Mouse (Mus musculus) T-helper 1 cell (primary cell): ENCODE results near the gene Prpf38b.

Experiments used
- in situ Hi-C: fragments of 300-600 bp; cut with MboI, MseI; formaldehyde crosslinking; loops from one replicate; pipeline ENCODE4 v1.15.1; 2025; ENCODE audit warnings: high pct_unique_total_duplicates

Prpf38b gene

DNA sequence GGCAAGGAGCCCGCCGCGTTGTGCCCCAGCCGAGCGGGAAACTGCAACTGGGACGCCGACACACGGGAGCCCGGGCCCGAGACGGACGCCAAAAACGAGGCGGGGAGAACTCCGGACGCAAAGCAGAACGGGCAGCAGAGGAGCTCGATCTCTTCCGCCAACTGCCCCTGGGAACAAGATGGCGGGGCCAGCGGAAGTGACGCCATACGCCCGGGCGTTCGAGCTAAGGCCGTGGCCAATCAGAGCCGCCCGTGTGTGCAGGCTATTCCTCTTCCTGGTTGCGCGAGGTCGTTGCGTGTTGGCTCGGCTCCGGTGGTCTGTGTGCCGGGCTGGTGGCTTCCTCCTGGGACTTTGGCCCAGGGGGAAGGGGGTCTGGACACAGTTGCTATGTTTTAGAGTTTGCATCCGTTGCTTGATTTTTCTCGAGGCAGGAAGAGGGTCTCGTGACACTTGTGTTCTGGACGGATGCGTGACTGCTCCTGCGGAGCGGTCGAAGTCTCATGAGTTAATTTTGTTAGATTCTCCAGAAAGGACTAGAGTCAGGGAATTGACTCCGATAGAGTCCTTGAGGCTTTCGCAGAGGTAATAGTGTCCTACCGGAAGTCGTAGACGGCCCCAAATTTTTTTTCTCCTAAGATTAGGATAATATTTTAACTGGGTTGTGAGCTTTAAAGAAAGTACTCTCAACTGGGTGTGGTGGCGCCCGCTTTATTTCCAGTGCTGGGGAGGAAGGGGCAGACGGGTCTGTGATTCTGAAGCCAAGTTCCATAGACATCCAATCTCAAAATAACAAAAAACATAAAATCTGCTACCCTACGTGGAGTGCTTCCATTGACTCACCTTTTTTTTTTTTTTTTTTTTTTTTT is at the start of gene Prpf38b:
Gene Prpf38b (minus strand): TSS at position 180 of the 866 bp plus-strand sequence.
- in situ Hi-C loops = no loop called here

DNA sequence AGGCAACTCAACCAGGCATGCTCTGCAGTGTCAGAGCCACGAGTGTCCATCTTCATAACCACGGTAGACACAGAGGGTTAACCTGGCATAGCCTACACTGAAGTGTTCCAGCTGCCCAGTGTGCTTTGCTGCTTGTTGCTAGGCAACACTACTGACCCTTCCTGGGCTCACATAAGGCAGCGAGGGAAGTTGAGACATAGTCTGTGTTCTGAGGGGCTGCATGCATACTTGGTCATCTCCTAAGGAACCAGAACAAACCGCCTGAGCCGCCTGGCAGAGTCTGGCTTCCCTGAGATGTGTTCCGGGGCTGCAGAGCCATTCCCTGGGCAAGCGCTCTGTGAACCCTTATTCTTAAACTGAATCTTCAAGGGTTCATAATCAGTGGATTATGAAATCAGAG is 49.7 kb upstream of the Prpf38b start:
- in situ Hi-C loops = no loop called here

DNA sequence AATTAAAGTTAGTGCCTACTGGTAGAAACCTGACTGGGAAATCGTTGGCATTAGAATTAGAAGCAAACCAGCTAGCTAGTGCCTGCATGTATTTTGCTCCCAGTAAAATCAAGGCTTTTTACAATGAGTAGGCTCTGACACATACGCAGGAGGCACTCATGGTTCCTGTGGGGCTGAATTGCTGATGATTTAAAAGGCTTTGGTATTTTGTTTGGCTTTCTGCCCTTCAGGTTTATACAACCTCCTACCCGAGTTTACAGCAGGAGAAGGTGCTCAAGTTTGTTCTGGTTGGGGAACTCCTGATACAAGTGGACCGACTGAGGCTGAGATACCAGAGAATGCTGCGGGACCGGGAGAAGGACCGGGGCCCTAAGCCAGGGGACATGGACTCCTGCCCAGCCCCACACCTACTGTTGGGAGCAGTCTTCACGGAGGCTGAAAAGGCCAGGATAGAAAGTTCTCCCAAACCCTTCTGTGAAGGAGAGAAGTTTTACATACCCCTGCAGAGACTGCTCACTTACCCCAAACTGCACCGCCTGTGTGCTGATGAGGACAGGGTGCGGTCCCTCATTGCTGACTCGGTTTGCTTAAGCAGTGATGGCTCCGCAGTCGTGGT is 48.3 kb upstream of the Prpf38b start:
- in situ Hi-C loops = no loop called here

DNA sequence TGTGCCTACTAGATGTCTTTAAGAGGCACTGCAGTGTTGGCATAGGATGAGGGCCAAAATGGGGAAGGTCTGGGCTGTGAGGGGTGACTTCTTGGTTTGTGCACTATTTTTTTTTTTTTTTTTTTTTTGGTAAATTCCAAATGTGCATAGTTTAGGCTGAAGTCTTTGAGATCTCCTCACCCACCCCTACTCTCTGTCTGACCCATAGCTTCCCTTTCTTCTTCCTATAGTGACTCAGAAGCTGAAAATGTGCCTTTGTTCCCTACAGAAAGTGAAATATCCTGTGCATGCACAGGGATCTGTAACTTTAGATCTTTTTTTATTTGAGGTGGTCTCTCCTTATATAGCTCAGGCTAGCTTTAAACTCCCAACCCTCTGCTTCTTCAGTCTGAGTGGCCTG is 46.4 kb upstream of the Prpf38b start:
- in situ Hi-C loops = no loop called here

DNA sequence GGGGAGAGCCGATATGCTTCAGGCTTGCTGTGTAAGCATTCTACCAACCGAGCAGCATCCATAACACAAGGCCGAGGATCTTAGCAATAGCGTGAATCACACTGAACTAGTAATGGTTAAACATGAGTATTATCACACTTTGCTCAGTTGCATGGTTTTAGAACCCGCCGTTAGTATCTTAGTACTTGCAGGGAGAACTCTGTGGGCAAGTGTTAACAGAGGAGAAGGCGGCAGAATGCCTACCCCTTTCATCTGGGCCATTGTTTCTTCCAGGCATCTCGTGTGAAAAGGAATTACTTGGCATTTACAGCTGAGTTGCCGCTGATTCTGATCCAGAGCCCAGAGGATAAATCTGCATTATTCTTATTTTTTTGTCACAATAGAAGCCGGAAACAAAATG is 29.5 kb upstream of the Prpf38b start:
- in situ Hi-C loops = loop anchor here (10.0 kb wide), 1 partner anchor 1066 kb away; the partner anchor contains the start of gene Eps8l3

DNA sequence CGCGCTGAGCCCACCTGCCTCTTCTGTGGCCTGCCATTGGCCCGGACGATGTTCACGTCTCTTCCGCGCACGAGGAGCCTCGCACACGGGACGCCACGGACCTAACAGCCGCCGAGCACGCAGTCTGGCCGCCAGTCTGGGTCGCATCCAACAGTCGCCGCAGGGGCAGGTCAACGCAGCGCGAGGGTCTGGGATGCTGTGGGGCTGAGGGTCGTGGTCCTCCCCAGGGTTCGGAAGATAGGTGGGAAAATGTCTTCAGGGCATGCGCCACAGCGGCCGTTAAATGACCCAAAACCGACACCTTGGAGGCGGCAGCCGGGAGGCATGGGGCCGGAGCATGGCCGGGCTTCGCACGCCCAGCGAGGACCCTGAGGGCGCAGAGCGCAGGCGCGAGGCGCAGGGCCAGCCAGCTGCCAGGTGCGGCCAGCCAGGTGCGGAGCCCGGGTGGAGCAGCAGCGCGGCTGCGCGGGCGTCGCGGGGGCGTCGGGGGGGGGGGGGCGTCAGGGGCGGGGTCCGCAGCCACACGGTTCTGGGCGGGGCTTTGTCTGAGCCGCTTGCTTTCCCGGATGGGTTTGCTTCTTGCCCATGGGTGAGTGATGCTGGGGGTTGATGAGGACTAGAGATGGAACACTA is 28.6 kb upstream of the Prpf38b start, which contains the start of gene Gm9857:
Gene Gm9857 (minus strand): TSS at position 445 of the 633 bp plus-strand sequence.
- in situ Hi-C loops = loop anchor here (10.0 kb wide), 1 partner anchor 1065 kb away; the partner anchor contains the start of gene Eps8l3

DNA sequence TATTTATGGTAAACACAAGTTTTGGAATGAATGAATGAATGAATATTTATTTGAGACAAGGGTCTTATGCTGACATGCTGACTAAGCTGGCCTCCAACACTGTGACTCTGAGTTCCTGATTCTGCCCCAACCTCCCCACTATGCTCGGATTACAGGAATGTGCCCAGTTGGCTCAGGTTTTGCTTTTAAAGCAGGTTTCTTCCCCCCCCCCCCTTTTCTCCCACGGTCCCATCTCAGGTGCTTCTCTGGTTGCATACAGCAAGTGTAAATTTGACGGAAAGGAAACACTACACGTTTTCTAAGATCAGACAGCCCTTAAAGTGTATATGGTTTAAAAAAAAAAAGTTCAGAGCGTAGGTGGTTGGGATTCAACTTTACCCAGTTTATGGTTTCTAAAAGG is 28.0 kb upstream of the Prpf38b start, which contains the start of gene Henmt1:
Gene Henmt1 (plus strand): TSS at position 301 of the 400 bp plus-strand sequence.
- in situ Hi-C loops = loop anchor here (10.0 kb wide), 1 partner anchor 915 kb away; no protein-coding TSS in a partner anchor

DNA sequence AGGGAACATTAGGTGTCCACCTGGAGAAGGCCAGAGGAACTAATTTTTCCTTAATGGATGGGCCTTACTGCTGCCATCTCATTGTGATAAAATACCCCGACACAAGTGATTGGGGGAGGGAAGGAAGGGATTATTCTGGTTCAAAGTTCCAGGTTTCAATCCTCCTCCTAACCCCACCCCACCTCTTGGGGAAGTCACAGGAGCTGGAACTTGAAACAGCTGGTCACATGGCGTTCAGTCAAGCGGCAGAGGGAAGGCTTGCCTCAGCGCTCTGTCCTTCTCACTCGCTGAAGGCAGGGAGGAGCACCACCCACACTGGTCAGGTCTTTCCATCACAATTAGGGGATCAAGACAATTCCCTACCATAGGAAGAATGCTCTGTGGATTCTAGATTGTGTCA is 27.2 kb upstream of the Prpf38b start:
- in situ Hi-C loops = loop anchor here (10.0 kb wide), 1 partner anchor 914 kb away; no protein-coding TSS in a partner anchor

DNA sequence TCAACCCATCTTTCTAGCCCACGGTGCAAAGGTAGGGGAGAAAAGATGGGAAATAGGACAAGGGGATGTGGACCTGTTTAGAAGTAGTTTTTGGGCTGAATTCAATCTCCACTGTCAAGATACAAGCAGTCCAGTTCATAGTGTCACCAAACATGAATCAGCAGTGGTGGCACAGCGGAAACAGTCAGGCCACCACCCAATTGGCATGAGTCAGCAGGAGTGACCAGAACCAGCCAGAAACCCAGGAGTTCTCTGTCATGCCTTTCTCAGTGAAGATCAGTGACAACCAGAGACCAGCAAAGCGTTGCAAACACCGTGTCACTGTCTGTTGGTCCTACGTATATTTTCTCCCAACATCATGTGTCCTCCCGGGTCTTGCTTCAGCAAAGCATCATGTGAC is 22.0 kb upstream of the Prpf38b start:
- in situ Hi-C loops = loop anchor here (10.0 kb wide), 1 partner anchor 909 kb away; no protein-coding TSS in a partner anchor

DNA sequence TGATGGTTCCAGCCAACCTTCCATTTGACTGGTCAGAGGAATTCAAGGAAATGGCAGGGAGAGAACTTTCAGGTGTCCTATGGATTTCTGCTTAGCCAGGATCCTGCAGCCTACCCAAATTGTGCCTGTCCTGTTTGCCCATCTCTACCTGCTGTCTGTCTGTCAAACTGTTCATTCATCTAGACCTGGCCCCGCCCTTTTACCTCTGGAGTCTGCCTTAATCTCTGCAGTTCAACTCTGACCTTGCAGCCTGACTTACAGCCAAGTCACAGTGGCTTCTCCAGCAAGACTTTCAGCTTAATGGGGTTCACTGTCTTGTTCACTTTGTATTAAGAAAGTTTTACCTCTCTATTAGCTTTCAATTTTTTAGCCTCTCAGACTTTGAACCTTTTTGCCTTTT is 14.8 kb upstream of the Prpf38b start:
- in situ Hi-C loops = no loop called here

DNA sequence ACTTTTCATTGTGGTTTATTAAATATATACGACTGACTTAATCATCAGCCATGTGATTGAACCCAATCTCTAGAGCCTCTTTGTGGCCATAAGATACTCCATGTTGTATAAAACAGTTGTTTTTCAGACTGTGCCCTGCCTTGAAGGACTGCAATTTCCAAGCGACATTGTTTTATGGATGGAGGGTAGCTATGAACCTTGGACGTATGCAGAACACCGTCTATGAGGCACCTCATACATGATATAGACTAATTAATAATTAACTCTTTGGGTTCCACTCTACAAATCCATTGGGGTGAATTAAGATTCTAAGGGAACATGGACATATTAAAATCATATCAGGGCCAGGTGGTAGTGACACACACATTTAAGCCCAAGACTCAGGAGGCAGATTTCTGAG is 14.2 kb upstream of the Prpf38b start:
- in situ Hi-C loops = no loop called here

DNA sequence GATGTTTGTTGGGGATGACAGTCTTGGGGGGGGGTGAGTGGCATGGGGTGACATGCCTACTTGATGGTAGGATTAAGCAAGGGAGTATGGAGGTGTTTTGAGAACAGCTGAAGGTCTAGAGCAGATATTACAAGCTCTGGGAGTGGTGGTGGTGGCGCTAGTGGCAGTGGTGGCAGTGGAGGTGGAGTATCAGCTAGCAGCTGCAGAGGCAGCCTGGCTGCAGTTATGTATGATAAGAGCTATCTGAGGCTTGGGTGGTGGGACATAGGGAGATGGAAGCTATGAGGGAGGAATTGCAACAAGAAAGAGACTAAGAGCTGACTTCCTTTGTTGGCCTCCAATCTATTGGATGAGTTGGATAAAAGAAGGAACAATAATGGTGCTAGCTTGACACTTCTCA is 10.3 kb upstream of the Prpf38b start:
- in situ Hi-C loops = no loop called here

DNA sequence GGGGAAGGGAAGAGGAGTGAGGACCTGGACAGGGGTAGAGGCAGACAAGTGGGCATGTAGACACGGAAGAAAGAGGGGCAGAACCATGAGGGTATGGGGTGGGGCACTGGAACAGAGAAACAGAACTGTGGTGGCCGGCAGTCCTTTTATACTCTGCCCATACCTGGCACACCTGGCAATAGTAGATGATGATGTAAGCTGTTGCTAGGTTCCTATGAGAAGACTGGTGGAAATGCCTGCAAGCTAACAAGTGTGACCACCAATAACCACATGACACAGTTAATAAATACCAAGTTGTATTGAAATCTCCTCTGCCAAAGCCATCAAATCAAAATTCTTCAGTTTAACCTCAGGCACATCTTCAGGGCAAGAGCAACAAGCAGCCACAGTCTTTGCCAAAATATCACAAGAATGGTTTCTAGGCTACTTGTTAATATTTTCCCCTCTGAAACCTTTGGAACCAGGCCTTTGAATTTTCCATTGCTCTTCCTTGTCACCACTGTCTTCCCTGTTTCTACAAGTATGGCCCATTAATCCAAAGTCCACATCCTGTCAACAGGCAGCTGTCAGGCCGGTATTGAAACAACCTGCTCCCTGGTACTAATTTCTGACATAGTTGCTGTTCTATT is 9.0 kb upstream of the Prpf38b start:
- in situ Hi-C loops = no loop called here

DNA sequence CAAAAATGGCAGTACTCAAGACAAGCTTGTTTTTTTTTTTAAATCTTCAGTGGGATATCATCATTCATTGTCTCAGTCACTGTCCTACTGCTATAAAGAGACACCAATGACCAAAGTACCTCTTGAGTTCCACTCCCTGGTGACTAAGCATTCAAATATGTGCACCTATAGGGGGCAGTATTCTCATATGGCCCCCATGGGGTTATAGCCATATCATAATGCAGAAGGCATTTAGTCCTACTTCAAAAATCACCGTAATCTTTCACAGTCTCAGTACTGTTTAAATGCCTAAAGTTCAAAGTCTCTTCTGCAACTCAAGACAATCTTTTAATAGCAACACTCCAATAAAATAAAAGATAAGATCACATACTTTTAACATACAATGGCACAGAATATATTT is 7.3 kb upstream of the Prpf38b start:
- in situ Hi-C loops = no loop called here

DNA sequence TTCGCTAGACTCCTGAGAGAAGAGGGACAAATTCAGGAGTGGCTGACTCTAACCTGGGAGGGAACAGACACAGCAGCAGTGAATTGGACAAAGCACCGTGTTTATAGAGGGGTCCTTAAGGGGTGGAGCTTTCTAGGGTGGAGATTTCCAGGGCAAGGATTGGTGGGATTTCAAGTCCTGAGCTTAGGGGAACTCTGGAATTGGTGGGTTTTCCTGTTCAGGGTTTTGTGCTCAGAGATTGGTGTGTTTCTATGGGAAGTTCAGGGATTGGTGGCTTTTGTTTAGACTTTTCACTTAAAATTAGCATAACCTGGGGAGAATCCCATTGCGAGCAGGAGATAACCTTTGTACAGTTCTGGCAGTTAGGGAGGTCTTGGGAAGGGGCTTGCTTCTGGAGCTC is 6.5 kb upstream of the Prpf38b start:
- in situ Hi-C loops = no loop called here

DNA sequence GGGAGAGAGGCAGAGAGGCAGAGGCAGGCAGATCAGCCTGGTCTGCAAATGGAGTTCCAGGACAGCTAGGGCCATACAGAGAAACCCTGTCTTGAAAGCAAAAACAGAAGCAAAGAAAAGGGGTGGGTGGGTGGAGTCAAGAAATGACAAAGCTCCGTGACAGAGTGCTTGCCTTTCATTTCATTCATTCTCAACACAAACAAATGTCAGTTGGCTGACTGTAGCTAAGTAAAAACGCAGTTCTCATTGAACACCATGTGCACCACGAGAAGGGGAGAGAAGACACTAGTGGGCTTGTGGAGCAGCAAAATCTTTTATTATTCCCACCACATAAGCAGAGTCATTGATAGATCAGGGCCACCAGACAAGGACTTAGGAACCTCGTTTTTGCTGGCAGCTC is 5.3 kb upstream of the Prpf38b start:
- in situ Hi-C loops = no loop called here

DNA sequence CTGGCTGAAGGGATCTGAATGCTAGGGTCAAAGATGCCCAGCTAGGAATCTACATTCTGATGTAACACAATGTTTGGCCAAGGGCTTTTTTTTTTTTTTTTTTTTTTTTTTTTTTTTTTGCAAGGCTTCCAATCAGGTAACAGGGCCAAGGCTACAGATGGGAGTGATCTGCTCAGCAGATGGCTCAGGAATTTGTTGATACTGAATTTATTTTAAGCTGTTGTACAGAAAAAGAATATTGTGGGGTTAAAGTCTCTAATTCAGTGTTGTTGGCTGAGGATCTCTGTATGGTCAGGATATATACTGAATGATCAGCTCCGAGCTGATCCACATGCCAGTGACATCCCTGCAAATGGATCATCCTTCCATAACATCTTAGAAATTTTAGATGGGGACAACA is 4.5 kb upstream of the Prpf38b start:
- in situ Hi-C loops = no loop called here

DNA sequence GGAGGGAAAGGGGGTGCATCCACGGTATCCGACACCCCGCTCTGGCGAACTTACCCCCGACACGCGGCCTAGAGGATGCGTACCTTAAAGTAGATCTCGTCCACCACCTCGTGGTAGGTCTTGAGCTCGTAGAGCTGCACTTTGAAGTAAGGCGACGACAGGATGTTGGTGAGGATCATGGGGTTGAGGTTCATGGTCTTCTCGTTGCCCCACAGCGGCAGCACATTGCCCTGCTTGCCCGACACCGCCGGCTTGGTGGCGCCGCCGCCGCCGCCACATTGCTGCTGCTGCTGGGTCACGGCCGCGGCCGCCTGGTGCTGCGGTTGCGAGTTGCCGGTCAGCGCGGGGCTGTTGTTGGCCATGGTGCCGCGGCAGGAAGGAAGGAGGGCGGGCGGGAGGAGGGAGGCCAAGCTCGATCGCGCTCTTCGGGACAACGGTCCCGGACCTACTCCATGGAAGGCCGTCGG is 413 bp downstream of the Prpf38b start:
- in situ Hi-C loops = no loop called here

DNA sequence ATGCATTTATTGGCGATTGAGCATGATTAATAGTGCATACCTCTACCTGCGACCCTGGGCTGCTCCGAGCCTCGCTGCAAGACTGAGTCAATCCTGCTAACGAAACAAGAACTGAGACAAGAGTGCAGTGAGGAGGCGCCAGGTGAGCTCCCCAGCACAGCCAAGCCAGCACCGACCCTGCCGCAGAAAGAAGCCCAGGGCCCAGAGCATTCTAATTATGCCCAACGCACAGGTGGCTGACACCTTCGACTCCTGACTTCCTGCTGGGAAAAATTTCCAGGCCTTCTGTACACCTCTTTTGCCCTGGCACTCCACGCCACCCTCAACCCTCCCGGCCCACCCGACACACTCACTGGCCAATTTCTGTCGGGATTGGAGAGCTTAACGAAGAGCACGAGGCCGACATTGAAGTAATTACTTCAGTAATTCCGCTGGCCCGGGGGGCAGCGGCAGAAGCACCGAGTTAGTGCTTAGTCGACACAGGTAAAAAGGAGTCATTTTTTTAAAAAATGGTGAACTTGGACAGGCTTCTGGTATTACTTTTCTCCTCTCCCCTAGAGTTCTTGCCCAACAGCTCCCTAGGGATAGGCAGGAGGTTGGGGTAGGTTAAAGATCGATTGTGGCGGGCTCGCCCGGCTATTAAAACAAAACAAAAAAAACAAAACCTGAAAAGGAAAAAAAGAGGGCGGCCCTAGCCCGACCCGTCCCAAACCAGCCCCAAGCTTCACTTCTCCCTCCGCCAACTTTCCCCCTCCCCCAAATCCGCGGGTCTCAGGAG is 1.0 kb downstream of the Prpf38b start:
- in situ Hi-C loops = no loop called here

DNA sequence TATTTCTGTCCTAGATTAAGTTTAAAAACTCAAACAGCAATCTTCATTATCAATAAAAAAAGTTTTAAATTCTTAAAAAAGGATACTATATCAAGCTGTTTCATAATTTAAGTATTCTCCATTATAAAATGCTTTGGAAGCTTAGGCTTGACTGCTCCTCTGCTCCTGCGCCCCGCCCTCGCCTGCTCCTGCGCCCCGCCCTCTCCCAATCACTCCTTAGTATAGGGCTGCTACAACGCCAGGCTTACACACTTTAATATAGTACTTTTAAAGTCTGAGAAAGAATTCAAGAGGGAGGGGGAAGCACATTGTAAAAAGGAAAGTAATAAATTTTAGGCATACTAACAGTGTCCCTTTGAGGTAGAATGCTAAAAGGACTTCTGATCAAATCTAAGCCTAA is 8.6 kb downstream of the Prpf38b start:
- in situ Hi-C loops = no loop called here

DNA sequence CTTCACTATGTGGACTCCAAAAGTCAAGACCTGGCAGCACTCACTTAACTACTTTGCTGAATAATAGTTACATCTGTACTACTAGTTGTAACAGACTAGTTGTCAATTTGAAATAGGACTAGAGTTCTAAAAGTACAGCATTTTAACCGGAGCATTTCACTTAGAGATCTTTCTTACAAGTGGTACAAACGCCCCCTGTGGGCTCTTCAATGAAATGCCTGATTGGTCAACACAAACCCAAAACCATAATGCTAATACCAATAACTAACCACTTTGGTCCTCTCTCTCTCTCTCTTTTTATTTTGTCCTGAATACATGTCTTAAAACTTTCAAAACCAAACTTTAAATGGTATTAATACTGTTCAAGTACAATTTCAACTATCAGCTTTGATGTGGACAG is 9.5 kb downstream of the Prpf38b start:
- in situ Hi-C loops = no loop called here
